Mouse (Mus musculus) liver, adult 2 months (tissue): Measurements from ENCODE around the gene Bex1. TPM values are rescaled to one million over a fixed set of nuclear protein-coding genes. Genes with fewer than 3 reads are reported as not detected.

ENCODE experiments used
- DNase-seq: peaks from one replicate; pipeline ENCODE4 v3.0.0-alpha.2; 2011; ENCODE audit warnings: low read depth, low spot score; ENCODE audit errors: extremely low read depth
- H3K27ac ChIP-seq: fragments of 200-500 bp; replicated peaks from 2 replicates; pipeline ENCODE4 v1.5.1; 2012; ENCODE audit warnings: low read depth, mild to moderate bottlenecking, control low read depth, inconsistent platforms, low read length; ENCODE audit not compliant: insufficient read depth
- H3K27me3 ChIP-seq: fragments of 200-500 bp; 2 replicates; pipeline ENCODE4 v1.6.1; 2012; ENCODE audit warnings: mild to moderate bottlenecking, moderate library complexity, low read length, inconsistent platforms; ENCODE audit not compliant: control insufficient read depth, insufficient read depth
- H3K36me3 ChIP-seq: fragments of 200-500 bp; 2 replicates; pipeline ENCODE4 v1.6.1; 2012; ENCODE audit warnings: low read length, inconsistent platforms; ENCODE audit not compliant: control insufficient read depth, insufficient read depth
- H3K4me1 ChIP-seq: fragments of 200-500 bp; 2 replicates; pipeline ENCODE4 v1.6.1; 2011; ENCODE audit warnings: low read length; ENCODE audit not compliant: control insufficient read depth, insufficient read depth
- H3K4me3 ChIP-seq: fragments of 200-500 bp; 2 replicates; pipeline ENCODE4 v1.5.1; 2011; ENCODE audit warnings: low read depth, mild to moderate bottlenecking, control low read depth, low read length, moderate library complexity; ENCODE audit not compliant: insufficient read depth
- H3K79me2 ChIP-seq: fragments of 200-500 bp; 2 replicates; pipeline ENCODE4 v1.6.1; 2012; ENCODE audit warnings: inconsistent platforms, mild to moderate bottlenecking, low read length, moderate library complexity; ENCODE audit not compliant: control insufficient read depth, insufficient read depth
- H3K9ac ChIP-seq: fragments of 200-500 bp; 2 replicates; pipeline ENCODE4 v1.6.1; 2012; ENCODE audit warnings: low read depth, mild to moderate bottlenecking, control low read depth, inconsistent platforms, low read length
- CTCF ChIP-seq: fragments of 200-500 bp; IDR thresholded peaks from 2 replicates; pipeline ENCODE4 v1.5.1; 2011; ENCODE audit warnings: low read depth, low read length, control low read depth
- POLR2A ChIP-seq: fragments of 200-500 bp; IDR thresholded peaks from 2 replicates; pipeline ENCODE4 v1.6.1; 2011; ENCODE audit warnings: low read length, control low read depth; ENCODE audit not compliant: insufficient read depth; ENCODE audit errors: extremely low read depth
- WGBS: fragments of 180-500 bp; shearing (Covaris S2); methylation state at CpG from one replicate; pipeline ENCODE4 v1.1.7; 2018; 5-methylcytosine and 5-hydroxymethylcytosine counted together
- polyA plus RNA-seq: library from polyadenylated mRNA; depleted of rRNA; stranded (reverse); fragments of >200 nt; gene quantifications from 2 replicates; pipeline ENCODE4 v1.2.3, GENCODE M21; 2012
- total RNA-seq: library from RNA; depleted of rRNA; stranded (reverse); fragments of >200 nt; gene quantifications from 2 replicates; pipeline ENCODE4 v1.2.3, GENCODE M21; 2014

Bex1 gene
- total and polyA plus RNA-seq, 2 experiments = not detected

DNA sequence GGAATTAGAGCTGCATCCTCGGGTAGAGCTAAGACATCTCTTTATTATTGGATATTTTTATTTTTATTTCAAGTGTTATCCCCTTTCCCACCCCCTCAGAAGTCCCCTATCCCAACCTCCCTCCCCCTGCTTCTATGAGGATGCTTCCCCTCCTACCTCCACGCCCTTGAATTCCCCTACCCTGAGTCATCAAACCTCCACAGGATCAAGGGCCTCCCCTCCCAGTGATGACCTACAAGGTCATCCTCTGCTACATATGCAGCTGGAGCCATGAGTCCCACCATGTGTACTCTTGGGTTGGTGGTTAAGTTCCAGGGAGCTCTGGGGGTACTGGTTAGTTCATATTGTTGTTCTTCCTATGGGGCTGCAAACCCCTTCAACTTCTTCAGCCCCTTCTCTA lies 1.9 kb downstream of the Bex1 start:
- Histone ChIP-seq H3K79me2 (no peaks in the 10 kb centered on the region), H3K4me3 (no peak overlapping the region), H3K9ac (no peak overlapping the region), H3K4me1 (no peaks in the 10 kb centered on the region), H3K36me3 (no peaks in the 10 kb centered on the region), H3K27me3 (no peaks in the 10 kb centered on the region), H3K27ac (no peak overlapping the region)
- TF ChIP-seq CTCF (no peak), POLR2A (no peak)
- WGBS = 79% methylated on average over 2 of the region's 2 CpGs
- DNase-seq = no peak

DNA sequence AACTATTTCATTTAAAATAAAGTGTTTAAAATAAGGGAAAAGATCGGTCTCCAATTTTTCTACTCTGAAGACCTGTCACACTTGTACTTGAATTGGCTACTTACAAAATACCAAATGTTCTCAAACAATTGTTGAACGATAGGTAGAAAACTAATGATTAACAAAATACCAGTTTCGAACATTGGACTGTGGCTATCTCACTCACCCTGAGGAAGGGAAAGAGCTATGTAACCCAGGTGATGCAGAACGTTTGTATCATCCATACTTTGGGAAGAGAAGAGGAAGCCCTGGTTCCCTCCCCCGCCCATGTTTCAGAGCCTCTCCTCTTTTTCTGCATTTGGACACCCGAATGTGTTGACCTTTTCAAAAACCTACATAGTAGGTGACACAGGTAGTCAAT lies 10.9 kb downstream of the Bex1 start:
- peak; percentile 12 for DNase-seq
- WGBS = 31% methylated on average over 6 of the region's 6 CpGs
- Histone ChIP-seq H3K79me2 (no peaks in the 10 kb centered on the region), H3K4me3 (no peak overlapping the region), H3K36me3 (no peaks in the 10 kb centered on the region), H3K4me1 (peaks cover 4% of the 10 kb centered on the region; the same call in 1 of the 2 replicates), H3K27me3 (no peaks in the 10 kb centered on the region), H3K27ac (no peak overlapping the region), H3K9ac (no peak overlapping the region)
- TF ChIP-seq CTCF = no peak
- TF ChIP-seq POLR2A = no peak

DNA sequence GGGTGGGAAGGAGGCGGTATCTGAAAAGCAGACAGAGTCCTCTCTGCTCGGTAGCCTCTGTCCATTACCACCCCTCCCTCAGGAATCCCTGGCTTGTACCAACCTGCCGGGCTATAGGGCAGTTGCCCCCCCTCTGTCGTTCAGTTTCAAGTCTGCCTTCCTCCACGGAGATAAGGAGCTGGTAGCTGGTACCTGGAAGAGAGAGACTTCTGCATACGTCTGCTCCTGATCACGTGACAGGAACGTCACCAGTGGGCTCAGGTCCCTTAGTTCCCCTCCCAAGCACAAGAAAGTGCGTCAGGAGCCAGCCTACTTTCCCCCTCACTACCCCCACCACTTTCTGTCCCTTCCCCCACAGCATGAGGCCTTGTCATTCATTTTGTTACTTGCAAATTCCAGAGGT lies 11.6 kb downstream of the Bex1 start, which contains the start of gene Tceal5:
Tceal5 (minus strand) TSS at position 213 of the 403 bp plus-strand sequence.
- TF ChIP-seq POLR2A (no peak), CTCF (no peak)
- Histone ChIP-seq H3K27me3 (no peaks in the 10 kb centered on the region), H3K79me2 (no peaks in the 10 kb centered on the region), H3K4me1 (peaks cover 4% of the 10 kb centered on the region; the same call in 1 of the 2 replicates), H3K4me3 (no peak within 1 kb of the TSS), H3K36me3 (no peaks in the 10 kb centered on the region), H3K9ac (no peak within 1 kb of the TSS), H3K27ac (no peak within 1 kb of the TSS)
- no peak for DNase-seq
- 6% methylated on average over 9 of the region's 9 CpGs for WGBS

DNA sequence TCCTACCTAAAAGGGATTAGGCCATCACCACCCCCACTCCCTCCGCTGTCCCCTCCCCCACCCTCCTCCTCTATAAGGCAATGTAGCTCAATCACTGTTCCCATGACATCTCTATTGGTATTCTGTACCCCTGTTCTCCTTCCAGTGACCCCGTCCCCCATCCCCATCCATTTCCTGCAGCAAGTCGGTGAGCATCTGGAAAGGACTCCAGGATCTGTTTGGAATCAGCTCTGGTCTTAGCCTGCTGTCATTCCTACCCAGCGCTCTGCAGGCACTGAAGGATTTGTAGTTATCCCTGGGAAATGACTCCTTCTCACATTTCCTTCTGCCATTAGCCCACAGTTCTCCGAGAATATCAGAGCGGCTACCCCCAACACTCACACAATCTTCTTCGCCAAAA lies 12.1 kb downstream of the Bex1 start:
- Histone ChIP-seq H3K9ac (no peak overlapping the region), H3K4me1 (peaks cover 4% of the 10 kb centered on the region; the same call in 1 of the 2 replicates), H3K27ac (no peak overlapping the region), H3K27me3 (no peaks in the 10 kb centered on the region), H3K36me3 (no peaks in the 10 kb centered on the region), H3K79me2 (no peaks in the 10 kb centered on the region), H3K4me3 (no peak overlapping the region)
- TF ChIP-seq POLR2A (no peak), CTCF (no peak)
- WGBS = 7% methylated on average over 7 of the region's 7 CpGs
- no peak for DNase-seq

DNA sequence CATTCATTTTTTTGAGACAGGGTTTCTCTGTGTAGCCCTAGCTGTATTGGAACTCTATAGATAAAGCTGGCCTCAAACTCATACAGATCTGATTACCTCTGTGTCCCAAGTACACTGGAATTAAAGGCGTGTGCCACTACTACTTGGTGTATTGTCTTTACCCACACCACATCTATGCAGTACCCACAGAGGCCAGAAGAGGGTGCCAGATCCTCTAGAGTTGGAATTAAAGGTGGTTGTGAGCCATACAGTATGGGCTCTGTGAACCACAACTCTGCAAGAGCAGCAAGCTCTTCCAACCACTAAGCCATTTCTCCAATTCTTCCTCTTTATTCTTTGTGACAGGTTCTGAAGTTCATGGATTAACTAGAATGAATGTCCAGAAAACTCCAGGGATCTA lies 18.4 kb downstream of the Bex1 start:
- peak; percentile 4 for DNase-seq
- TF ChIP-seq POLR2A (no peak), CTCF (peak; percentile 24; the same call in 1 of the 2 replicates)
- 89% methylated on average over 1 of the region's 1 CpGs for WGBS

DNA sequence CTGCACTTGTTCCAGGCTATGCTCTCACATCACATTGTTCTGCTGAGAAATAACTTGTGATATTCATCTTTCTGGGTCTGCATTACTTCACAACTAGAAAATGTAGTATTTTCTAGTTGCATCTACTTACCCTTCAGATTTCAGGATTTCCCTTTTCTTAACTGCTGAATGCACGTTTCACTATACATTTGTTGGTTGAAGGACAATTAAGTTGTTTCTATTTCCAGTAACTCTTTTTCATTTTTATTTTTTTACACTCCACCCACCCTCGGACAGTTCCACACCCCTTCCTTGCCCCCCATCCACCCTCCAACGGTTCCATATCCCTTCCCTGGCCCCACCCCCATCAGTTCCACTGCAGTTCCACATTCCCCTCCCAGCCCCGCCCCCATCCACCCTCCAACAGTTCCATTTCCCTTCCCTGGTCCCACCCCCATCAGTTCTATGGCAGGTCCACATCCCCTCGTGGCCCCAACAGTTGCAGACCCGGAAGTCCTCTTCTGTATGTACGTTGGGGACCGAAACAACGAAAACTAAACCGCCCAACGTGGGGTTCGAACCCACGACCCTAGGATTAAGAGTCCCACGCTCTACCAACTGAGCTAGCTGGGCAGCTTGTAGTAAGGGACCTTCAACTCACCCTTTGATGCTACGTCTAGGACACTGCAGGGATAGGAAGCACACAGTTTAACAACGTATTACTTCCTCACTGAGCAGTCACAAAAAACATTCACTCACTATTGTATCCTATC lies 19.9 kb downstream of the Bex1 start:
- no peaks in the 10 kb centered on the region for H3K4me1 ChIP-seq
- H3K9ac ChIP-seq = no peak overlapping the region
- no peaks in the 10 kb centered on the region for H3K79me2 ChIP-seq
- 85% methylated on average over 16 of the region's 16 CpGs for WGBS
- DNase-seq = no peak
- H3K36me3 ChIP-seq = no peaks in the 10 kb centered on the region
- no peak overlapping the region for H3K27ac ChIP-seq
- TF ChIP-seq CTCF (no peak), POLR2A (no peak)
- no peak overlapping the region for H3K4me3 ChIP-seq
- no peaks in the 10 kb centered on the region for H3K27me3 ChIP-seq

More for the DNA sequence above, 18.4 kb downstream of the Bex1 start:
- Histone ChIP-seq H3K27me3 (no peaks in the 10 kb centered on the region), H3K36me3 (no peaks in the 10 kb centered on the region), H3K4me1 (no peaks in the 10 kb centered on the region), H3K9ac (no peak overlapping the region), H3K4me3 (no peak overlapping the region), H3K27ac (no peak overlapping the region), H3K79me2 (no peaks in the 10 kb centered on the region)
